Mouse (Mus musculus) MEL (cell line): ENCODE measurements around the gene Cebpg. TPM values are rescaled to one million over a fixed set of nuclear protein-coding genes. Genes with fewer than 3 reads are reported as not detected.
A peak's percentile ranks its signal among the peaks of the same experiment; 100 is the strongest.

Source experiments
- DNase-seq: peaks from one replicate; pipeline ENCODE4 v3.0.0; 2011; ENCODE audit warnings: low read depth, low spot score
- H3K27ac ChIP-seq: 2 replicates; pipeline ENCODE4 v1.5.1; 2012; ENCODE audit warnings: low read depth, mild to moderate bottlenecking, control low read depth, low read length, moderate library complexity; ENCODE audit not compliant: control insufficient read depth
- H3K27me3 ChIP-seq, 2 experiments: fragments of 150-350 bp in 1 of 2; sonication (generic) in 1 of 2; 2 replicates each; pipeline ENCODE4 v1.6.1; 2012; ENCODE audit warnings: low read length in 2 of 2, mild to moderate bottlenecking in 2 of 2, improper control_type of control experiment in 1 of 2, moderate library complexity in 1 of 2; ENCODE audit not compliant: insufficient read depth in 2 of 2, control insufficient read depth in 1 of 2
- H3K36me3 ChIP-seq, 2 experiments: 2 replicates each; pipeline ENCODE4 v1.6.1; 2012 to 2014; ENCODE audit warnings: low read length in 2 of 2, improper control_type of control experiment in 1 of 2, inconsistent platforms in 1 of 2, mild to moderate bottlenecking in 1 of 2; ENCODE audit not compliant: insufficient read depth in 2 of 2, control insufficient read depth in 1 of 2
- H3K4me1 ChIP-seq, 2 experiments: fragments of 150-350 bp in 1 of 2; sonication (generic) in 1 of 2; 2 replicates each; pipeline ENCODE4 v1.6.1; 2012; ENCODE audit warnings: low read length in 2 of 2, improper control_type of control experiment in 1 of 2, mild to moderate bottlenecking in 1 of 2; ENCODE audit not compliant: insufficient read depth in 2 of 2, control insufficient read depth in 1 of 2
- H3K4me3 ChIP-seq, 2 experiments: fragments of 150-350 bp in 1 of 2; sonication (generic) in 1 of 2; 2 replicates each; pipeline ENCODE4 v1.5.1; 2012; ENCODE audit warnings: low read depth in 2 of 2, low read length in 2 of 2, mild to moderate bottlenecking in 2 of 2, moderate library complexity in 2 of 2, control low read depth in 1 of 2, improper control_type of control experiment in 1 of 2; ENCODE audit not compliant: control insufficient read depth in 1 of 2, insufficient read depth in 1 of 2
- H3K79me2 ChIP-seq: 2 replicates; pipeline ENCODE4 v1.6.1; 2012; ENCODE audit warnings: mild to moderate bottlenecking, low read length, moderate library complexity; ENCODE audit not compliant: control insufficient read depth, poor library complexity, insufficient read depth
- H3K9ac ChIP-seq: 2 replicates; pipeline ENCODE4 v1.6.1; 2012; ENCODE audit warnings: low read depth, mild to moderate bottlenecking, control low read depth, low read length, moderate library complexity; ENCODE audit not compliant: control insufficient read depth, poor library complexity, severe bottlenecking
- H3K9me3 ChIP-seq: fragments of 150-350 bp; sonication (generic); replicated peaks from 2 replicates; pipeline ENCODE4 v1.6.1; 2012; ENCODE audit warnings: mild to moderate bottlenecking, low read length, improper control_type of control experiment, moderate library complexity; ENCODE audit not compliant: insufficient read depth
- CHD1 ChIP-seq: IDR thresholded peaks from 2 replicates; pipeline ENCODE4 v1.6.1; 2012; ENCODE audit warnings: low read depth, mild to moderate bottlenecking, inconsistent platforms, low read length, improper control_type of control experiment
- CHD2 ChIP-seq: IDR thresholded peaks from 2 replicates; pipeline ENCODE4 v1.6.1; 2011; ENCODE audit warnings: low read length, improper control_type of control experiment
- EP300 ChIP-seq, 2 experiments: IDR thresholded peaks; 2 replicates each; pipeline ENCODE4 v1.6.1; 2011; ENCODE audit warnings: improper control_type of control experiment in 2 of 2, low read length in 2 of 2, low read depth in 1 of 2, mild to moderate bottlenecking in 1 of 2
- ETS1 ChIP-seq: IDR thresholded peaks from 2 replicates; pipeline ENCODE4 v1.6.1; 2012; ENCODE audit warnings: low read depth, mild to moderate bottlenecking, inconsistent platforms, low read length, improper control_type of control experiment, moderate library complexity
- KAT2A ChIP-seq: conservative IDR thresholded peaks from 2 replicates; pipeline ENCODE4 v1.6.1; 2012; ENCODE audit warnings: low read depth, low read length, improper control_type of control experiment, inconsistent platforms
- MAFK ChIP-seq: IDR thresholded peaks from 2 replicates; pipeline ENCODE4 v1.6.1; 2011; ENCODE audit warnings: low read depth, mild to moderate bottlenecking, low read length, improper control_type of control experiment, borderline replicate concordance
- MAZ ChIP-seq: IDR thresholded peaks from 2 replicates; pipeline ENCODE4 v1.6.1; 2012; ENCODE audit warnings: low read depth, mild to moderate bottlenecking, inconsistent platforms, low read length, improper control_type of control experiment
- MYC ChIP-seq: IDR thresholded peaks from 2 replicates; pipeline ENCODE4 v1.6.1; 2011; ENCODE audit warnings: low read depth, mild to moderate bottlenecking, low read length, improper control_type of control experiment, moderate library complexity
- POLR2AphosphoS2 ChIP-seq: IDR thresholded peaks from 2 replicates; pipeline ENCODE4 v1.6.1; 2011; ENCODE audit warnings: low read length, improper control_type of control experiment
- POLR2AphosphoS5 ChIP-seq: IDR thresholded peaks from 2 replicates; pipeline ENCODE4 v1.6.1; 2012; ENCODE audit warnings: low read depth, borderline replicate concordance, mild to moderate bottlenecking, inconsistent platforms, low read length, moderate library complexity, mixed read lengths
- RAD21 ChIP-seq: IDR thresholded peaks from 2 replicates; pipeline ENCODE4 v1.6.1; 2011; ENCODE audit warnings: mild to moderate bottlenecking, low read depth, low read length, improper control_type of control experiment
- RCOR1 ChIP-seq: IDR thresholded peaks from 2 replicates; pipeline ENCODE4 v1.6.1; 2012; ENCODE audit warnings: low read depth, mild to moderate bottlenecking, inconsistent platforms, low read length, improper control_type of control experiment
- SIN3A ChIP-seq: IDR thresholded peaks from 2 replicates; pipeline ENCODE4 v1.6.1; 2012; ENCODE audit warnings: low read length, improper control_type of control experiment, inconsistent platforms
- TAL1 ChIP-seq: IDR thresholded peaks from 2 replicates; pipeline ENCODE4 v1.6.1; 2012; ENCODE audit warnings: mild to moderate bottlenecking, inconsistent platforms, low read length, moderate library complexity, mixed read lengths
- ZMIZ1 ChIP-seq: IDR thresholded peaks from 2 replicates; pipeline ENCODE4 v1.6.1; 2012; ENCODE audit warnings: low read depth, mild to moderate bottlenecking, inconsistent platforms, low read length, improper control_type of control experiment, moderate library complexity
- polyA plus RNA-seq, 2 experiments: library from polyadenylated mRNA; stranded (reverse) in 1 of 2; unstranded in 1 of 2; fragments of >175 nt in 1 of 2; fragments of >200 nt in 1 of 2; gene quantifications; 2 replicates each; pipeline versions ENCODE4 v1.2.1 to v1.2.4; 2012; ENCODE audit warnings: low replicate concordance in 2 of 2, low read depth in 1 of 2; ENCODE audit not compliant: insufficient read length in 2 of 2, insufficient read depth in 1 of 2, missing spikeins in 1 of 2
- total RNA-seq: library from RNA; depleted of rRNA; stranded (reverse); fragments of 300-350 nt; gene quantifications from 2 replicates; pipeline ENCODE4 v1.2.3, GENCODE M21; 2012

The Cebpg gene
- total and polyA plus RNA-seq, 3 experiments, result 17.3 to 20.7 TPM; not detected in 1

GRCm38 (mm10) chr7:35041286-35042208, 14.8 kb downstream of the Cebpg start:
- no peak overlapping the region for H3K9ac ChIP-seq
- TF ChIP-seq RAD21 (no peak), ETS1 (no peak), CHD1 (no peak), MAZ (no peak), KAT2A (no peak), MYC (no peak), POLR2AphosphoS2 (0 out of 2 replicates have a peak, but pooled peaks have one; percentile 33), SIN3A (no peak)
- TF ChIP-seq, all 39 proteins: peak for 1
- peaks cover 0 to 7% of the 10 kb centered on the region in 2 experiments; a peak in 2 of 4 replicates for H3K36me3 ChIP-seq

DNA sequence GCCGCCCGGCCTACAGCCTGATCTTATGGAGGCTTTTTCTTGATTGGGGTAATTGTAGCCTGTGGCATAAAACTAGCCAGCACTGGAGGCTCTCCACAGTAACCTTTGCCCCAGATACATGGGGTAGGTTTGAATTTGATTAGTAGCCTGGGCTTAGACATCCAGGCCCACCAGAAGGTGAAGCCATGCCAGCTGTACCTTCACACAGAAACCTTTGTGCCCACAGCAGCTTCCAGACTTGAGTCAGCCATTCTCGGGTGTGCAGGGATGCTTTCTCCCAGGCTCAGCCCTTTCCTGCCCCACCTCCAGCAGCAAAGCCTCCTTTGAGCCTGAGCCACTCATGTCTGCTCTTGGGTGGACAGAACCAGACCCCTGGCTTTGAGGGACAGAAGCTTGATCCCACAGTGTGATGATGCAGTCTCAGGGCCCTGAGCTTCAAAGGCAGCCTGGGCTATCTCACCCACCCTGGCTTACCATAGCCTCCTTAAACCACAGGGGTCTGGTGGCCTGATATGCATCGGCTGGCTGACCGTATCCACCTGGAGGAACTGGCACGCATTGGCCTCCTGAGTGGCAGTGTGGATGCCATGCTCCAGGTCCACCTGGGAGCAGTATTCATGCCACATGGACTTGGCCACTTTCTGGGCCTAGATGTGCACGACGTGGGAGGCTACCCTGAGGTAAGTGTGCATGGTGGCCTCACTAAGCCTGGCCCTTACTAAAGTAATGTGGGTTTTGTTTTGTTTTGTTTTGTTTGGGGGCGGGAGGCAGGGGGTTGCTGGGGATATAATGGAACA, 16.0 kb downstream of the Cebpg start:
- Histone ChIP-seq H3K9me3 (no peaks in the 10 kb centered on the region), H3K4me1 (peaks cover 2 to 7% of the 10 kb centered on the region in 2 experiments; a peak in 2 of 4 replicates), H3K27ac (no peak overlapping the region)

More at GRCm38 (mm10) chr7:35041286-35042208, 14.8 kb downstream of the Cebpg start:
- DNase-seq, result no peak
- no peak overlapping the region for H3K27ac ChIP-seq
- no peaks in the 10 kb centered on the region for H3K27me3 ChIP-seq
- H3K4me3 ChIP-seq, result no peak overlapping the region
- H3K9me3 ChIP-seq, result no peaks in the 10 kb centered on the region
- H3K4me1 ChIP-seq, result no peaks in the 10 kb centered on the region
- H3K79me2 ChIP-seq, result no peaks in the 10 kb centered on the region

GRCm38 (mm10) chr7:35037408-35037807, 19.0 kb downstream of the Cebpg start:
- Histone ChIP-seq H3K27me3 (no peaks in the 10 kb centered on the region), H3K4me1 (peaks cover 2 to 10% of the 10 kb centered on the region in 2 experiments; a peak in 2 of 4 replicates), H3K9me3 (no peaks in the 10 kb centered on the region), H3K36me3 (peaks cover 0 to 5% of the 10 kb centered on the region in 2 experiments; a peak in 2 of 4 replicates), H3K4me3 (no peak overlapping the region), H3K27ac (no peak overlapping the region), H3K9ac (no peak overlapping the region), H3K79me2 (no peaks in the 10 kb centered on the region)
- no peak for TF ChIP-seq RCOR1
- no peak for TF ChIP-seq CHD2
- TF ChIP-seq ZMIZ1, result no peak
- TF ChIP-seq POLR2AphosphoS5, result no peak
- DNase-seq, result no peak

More for the DNA sequence above, 16.0 kb downstream of the Cebpg start:
- Histone ChIP-seq H3K36me3 (peaks cover 3% of the 10 kb centered on the region in 2 experiments), H3K27me3 (no peaks in the 10 kb centered on the region), H3K9ac (no peak overlapping the region), H3K4me3 (no peak overlapping the region), H3K79me2 (no peaks in the 10 kb centered on the region)
- TF ChIP-seq POLR2AphosphoS2 (peak; percentile 0; the same call in 1 of the 2 replicates), KAT2A (no peak), MAFK (no peak), POLR2AphosphoS5 (no peak), TAL1 (no peak), EP300 (IDR thresholded peaks at IDR 0.05; ENCODE audit: low read depth in 1 of 2, low read length in 2 of 2) (no peak)
- no peak for DNase-seq
